Mouse (Mus musculus) adrenal gland, postnatal 10 days (tissue): Measurements from ENCODE around the gene Clasrp. TPM values are rescaled to one million over a fixed set of nuclear protein-coding genes. Genes with fewer than 3 reads are reported as not detected.

Experiments used
- DNase-seq: peaks from one replicate; pipeline ENCODE4 v3.0.0; 2021; ENCODE audit warnings: mixed read lengths
- total RNA-seq, 2 experiments: library from RNA; stranded (reverse); gene quantifications; 2 replicates each; pipeline ENCODE4 v1.2.3; 2021

Clasrp gene
- total RNA-seq, 2 experiments from 2014 or later: 29.6 to 58.3 TPM

- no peak for DNase-seq
Measured at GRCm38 (mm10) chr7:19531077-19531476, 73.2 kb downstream of the Clasrp start.

Other genes starting within 250 kb of the Clasrp start
- 10 to 100 TPM; 11.5 to 11.7 TPM for gene Cd3eap, start 245.0 kb downstream of the Clasrp start, total RNA-seq
- gene Ppp1r13l, start 244.7 kb downstream of the Clasrp start, total RNA-seq: 1 to 10 TPM; 5.0 to 6.0 TPM
- gene Ercc2, start 222.5 kb downstream of the Clasrp start, total RNA-seq: 10 to 100 TPM; 18.8 to 29.0 TPM
- gene Klc3, start 200.4 kb downstream of the Clasrp start, total RNA-seq: 1 to 10 TPM; 1.4 to 1.7 TPM
- gene Ckm, start 199.7 kb downstream of the Clasrp start, total RNA-seq: 100 to 1,000 TPM; 346 to 973 TPM
- 10 to 100 TPM; 35.0 to 37.1 TPM for gene Mark4, start 145.7 kb downstream of the Clasrp start, total RNA-seq
- gene Exoc3l2, start 141.2 kb downstream of the Clasrp start, total RNA-seq: 10 to 100 TPM; 17.4 to 17.9 TPM
- 1 to 10 TPM; 5.2 to 5.4 TPM for gene Bloc1s3, start 96.1 kb downstream of the Clasrp start, total RNA-seq
- gene Trappc6a, start 96.1 kb downstream of the Clasrp start, total RNA-seq: 10 to 100 TPM; 76.6 to 80.9 TPM
- under 1 TPM; 0.18 to 0.21 TPM for gene Nkpd1, start 86.6 kb downstream of the Clasrp start, total RNA-seq
- gene Ppp1r37, start 41.4 kb downstream of the Clasrp start, total RNA-seq: 10 to 100 TPM; 59.2 to 60.8 TPM
- gene Zfp296, start 27.2 kb downstream of the Clasrp start, total RNA-seq: under 1 TPM; 0.55 to 0.60 TPM
- 10 to 100 TPM; 54.7 to 56.2 TPM for gene Gemin7, start 26.9 kb downstream of the Clasrp start, total RNA-seq
- 10 to 100 TPM; 18.8 to 21.6 TPM for gene Relb, start 25.0 kb upstream of the Clasrp start, total RNA-seq
- gene Clptm1, start 60.5 kb upstream of the Clasrp start, total RNA-seq: 100 to 1,000 TPM; 108 to 117 TPM
- gene Apoc2, start 73.5 kb upstream of the Clasrp start, total RNA-seq: 100 to 1,000 TPM in 1 of 2 experiments, 10 to 100 TPM in 1; 52.0 to 144 TPM
- 1 to 10 TPM; 1.3 to 1.5 TPM for gene Gm44805, start 76.9 kb upstream of the Clasrp start, total RNA-seq
- 100 to 1,000 TPM; 211 to 416 TPM for gene Apoc4, start 77.0 kb upstream of the Clasrp start, total RNA-seq
- 1,000 to 10,000 TPM in 1 of 2 experiments, 100 to 1,000 TPM in 1; 910 to 1,570 TPM for gene Apoc1, start 88.2 kb upstream of the Clasrp start, total RNA-seq
- gene Apoe, start 94.7 kb upstream of the Clasrp start, total RNA-seq: 1,000 to 10,000 TPM; 1,872 to 4,173 TPM
- gene Tomm40, start 111.0 kb upstream of the Clasrp start, total RNA-seq: 100 to 1,000 TPM; 157 to 171 TPM
- gene Nectin2, start 146.0 kb upstream of the Clasrp start, total RNA-seq: 100 to 1,000 TPM in 1 of 2 experiments, 10 to 100 TPM in 1; 86.7 to 106 TPM
- 10 to 100 TPM; 62.4 to 75.1 TPM for gene Bcam, start 166.5 kb upstream of the Clasrp start, total RNA-seq
- gene Cblc, start 192.3 kb upstream of the Clasrp start, total RNA-seq: 1 to 10 TPM; 1.8 to 3.2 TPM
- 10 to 100 TPM; 15.4 to 16.6 TPM for gene Bcl3, start 218.3 kb upstream of the Clasrp start, total RNA-seq
- not detected for gene Gm19345, start 247.5 kb upstream of the Clasrp start, total RNA-seq